In genomic region chr3:133592995-133593394, GRCm38 (mm10) we compare ENCODE assay signal across 2 mouse cellular contexts. TPM values are rescaled to one million over a fixed set of nuclear protein-coding genes. Genes with fewer than 3 reads are reported as not detected.
DNase-seq lines count a peak whose midpoint lies in the region; TF ChIP-seq lines count a peak whose summit lies in the region.
"Not testable (repeated sequence)": the region's sequence is repeated elsewhere in the genome, so short reads cannot be mapped to it uniquely, and the experiment has no call there.

No protein-coding gene starts in this region.

- not testable (repeated sequence) for DNase-seq in CH12.LX (ENCODE audit: extremely low read depth)
- DNase-seq in heart, adult 11 months, result peak; percentile 61

- TF ChIP-seq EP300 in CH12.LX (IDR thresholded peaks at IDR 0.05; ENCODE audit: low read length), result not testable (repeated sequence)

- in situ Hi-C loops in CH12.LX (cut with MboI; ENCODE audit: low pct_ligation_motif_present, low pct_unique_long_range_greater_than_20kb, low sequenced_read_pairs), result loop anchor here (25.0 kb wide), 1 partner anchor 256 kb away; no protein-coding TSS in a partner anchor

- TF ChIP-seq RAD21 in CH12.LX (IDR thresholded peaks at IDR 0.05; ENCODE audit: low read depth, low read length), result not testable (repeated sequence)

- H3K9ac ChIP-seq in CH12.LX (ENCODE audit: insufficient read depth, low read depth), result not testable (repeated sequence)

- not testable (repeated sequence) for H3K79me2 ChIP-seq in CH12.LX (replicated peaks; ENCODE audit: control insufficient read depth, extremely low read depth, insufficient read depth, poor library complexity, severe bottlenecking)

- dilution Hi-C loops in CH12.LX (cut with MboI; ENCODE audit: extremely low pct_ligation_motif_present, extremely low pct_unique_long_range_greater_than_20kb, low sequenced_read_pairs), result not testable (repeated sequence)

- not testable (repeated sequence) for H3K27me3 ChIP-seq in CH12.LX (replicated peaks)

- H3K4me1 ChIP-seq in CH12.LX (ENCODE audit: control insufficient read depth in 1 of 2, insufficient read depth in 2 of 2), result peaks cover 24 to 62% of the 10 kb centered on the region in 2 experiments

- TF ChIP-seq CTCF in CH12.LX (conservative IDR thresholded peaks at IDR 0.05 in 1 of 2, IDR thresholded peaks at IDR 0.05 in 1 of 2; ENCODE audit: low read depth in 2 of 2, low read length in 2 of 2), result peak in 1 of 2 experiments; percentile 28; a peak in 1 of 4 replicates

- not testable (repeated sequence) for H3K9me3 ChIP-seq in CH12.LX (replicated peaks; ENCODE audit: low read length)

- not testable (repeated sequence) for H3K27ac ChIP-seq in CH12.LX (ENCODE audit: insufficient read depth, low read depth)

- not testable (repeated sequence) for H3K4me3 ChIP-seq in CH12.LX (replicated peaks in 1 of 3; ENCODE audit: low read depth in 2 of 3, low read length in 2 of 3, poor library complexity in 1 of 3)

- not testable (repeated sequence) for H3K36me3 ChIP-seq in CH12.LX (replicated peaks in 1 of 2; ENCODE audit: control insufficient read depth in 1 of 2, insufficient read depth in 1 of 2, low read length in 1 of 2)

- TF ChIP-seq POLR2A in CH12.LX (IDR thresholded peaks at IDR 0.05; ENCODE audit: low read depth, low read length), result not testable (repeated sequence)

- not testable (repeated sequence) for H3K4me2 ChIP-seq in CH12.LX (ENCODE audit: insufficient read depth, low read depth, poor library complexity, severe bottlenecking)

TF ChIP-seq in CH12.LX, 34 proteins besides CTCF, POLR2A, EP300 and RAD21:
- peak; percentile 51 for TF ChIP-seq ZNF384 (IDR thresholded peaks at IDR 0.05; ENCODE audit: low read depth, low read length)
- TF ChIP-seq TBP (conservative IDR thresholded peaks at IDR 0.05; ENCODE audit: low read depth, low read length), result 0 out of 2 replicates have a peak, but pooled peaks have one; percentile 52
TF ChIP-seq in CH12.LX: peak in this region for 2; not testable (repeated sequence) for 32.

RNA-seq across cellular contexts. Expression of gene Tet2, which starts 48.1 kb away (rescaled TPM):
- total RNA-seq in CH12.LX (2012; rRNA removed), result 59.1 and 78.5 TPM in 2 replicates
- total RNA-seq in CH12.LX (2014; rRNA removed), result 49.7 and 51.3 TPM in 2 replicates
- polyA plus RNA-seq in CH12.LX (2012; ENCODE audit: insufficient read length, low read depth), result 38.5 and 39.6 TPM in 2 replicates
